Mouse (Mus musculus) adrenal gland, postnatal 0 days (tissue): ENCODE measurements around the gene Nhlh2. TPM values are rescaled to one million over a fixed set of nuclear protein-coding genes. Genes with fewer than 3 reads are reported as not detected.

Experiments
- polyA plus RNA-seq: library from polyadenylated mRNA; unstranded; fragments of >200 nt; fragmentation: Nextera tagmentation; extraction: Ambion mirVana; gene quantifications from 2 replicates; pipeline ENCODE4 v1.2.1, GENCODE M21; 2015

The Nhlh2 gene
- polyA plus RNA-seq: 0.11 TPM in 1 of 2 replicates, not detected in the other

DNA sequence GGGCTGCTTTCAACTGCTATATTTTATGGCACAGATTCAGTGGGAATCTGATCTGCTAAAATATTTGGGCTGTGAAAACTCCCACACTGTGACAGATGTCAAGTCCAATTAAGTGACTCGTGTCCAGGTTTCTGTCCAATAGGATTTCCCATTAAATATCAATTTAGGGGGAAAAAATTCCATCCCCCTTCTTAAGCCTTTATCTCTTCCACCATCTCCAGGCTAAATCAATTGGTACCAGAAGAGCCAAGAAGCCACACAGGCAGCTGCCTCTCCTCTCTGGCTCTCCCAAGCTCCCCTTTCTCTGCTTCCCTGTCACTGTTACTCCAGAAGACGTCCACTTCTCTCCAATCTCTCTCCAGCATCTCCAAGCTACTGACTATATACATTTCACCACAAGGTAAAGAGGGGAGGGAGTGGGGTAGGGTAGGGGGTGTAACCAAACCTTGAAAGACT lies at the start of gene Nhlh2:
Gene Nhlh2, plus strand, starts transcription at position 151 of the 456 bp plus-strand sequence.

Other genes starting within 250 kb of the Nhlh2 start
- gene Mab21l3, start 161.1 kb upstream of the Nhlh2 start, polyA plus RNA-seq: 0.27 and 0.46 TPM in 2 replicates
- gene Slc22a15, start 85.6 kb upstream of the Nhlh2 start, polyA plus RNA-seq: 2.5 and 3.9 TPM in 2 replicates
- gene Casq2, start 76.3 kb downstream of the Nhlh2 start, polyA plus RNA-seq: 5.8 and 6.1 TPM in 2 replicates
- 7.6 and 13.2 TPM in 2 replicates for gene Vangl1, start 194.6 kb downstream of the Nhlh2 start, polyA plus RNA-seq